Mouse (Mus musculus) ES-CJ7 (cell line): ENCODE data around the gene Clcnkb.

ENCODE experiments used
- DNase-seq: peaks from one replicate; pipeline ENCODE4 v3.0.0; 2011; ENCODE audit warnings: low read depth, low spot score

The Clcnkb gene

GRCm38 (mm10) chr4:141404518-141405313 is 11.1 kb downstream of the Clcnkb start:
- DNase-seq, result peak; percentile 85

- no peak for DNase-seq
Measured at GRCm38 (mm10) chr4:141400171-141400570, 15.6 kb downstream of the Clcnkb start.

- no peak for DNase-seq
Measured at GRCm38 (mm10) chr4:141398545-141398944, 17.3 kb downstream of the Clcnkb start, which contains the start of gene Clcnka. Clcnka (minus strand) TSS chr4:141398724.

- no peak for DNase-seq
Measured at GRCm38 (mm10) chr4:141397861-141398260, 18.0 kb downstream of the Clcnkb start.

GRCm38 (mm10) chr4:141394751-141395150 is 21.1 kb downstream of the Clcnkb start:
- DNase-seq, result peak; percentile 33

GRCm38 (mm10) chr4:141391293-141391692 is 24.5 kb downstream of the Clcnkb start:
- no peak for DNase-seq

GRCm38 (mm10) chr4:141389366-141390150 is 26.3 kb downstream of the Clcnkb start:
- DNase-seq, result peak; percentile 50

GRCm38 (mm10) chr4:141387933-141388332 is 27.9 kb downstream of the Clcnkb start:
- DNase-seq, result no peak

- DNase-seq, result peak; percentile 72
Measured at GRCm38 (mm10) chr4:141387093-141387784, 28.6 kb downstream of the Clcnkb start.

- DNase-seq, result peak; percentile 50
Measured at GRCm38 (mm10) chr4:141386150-141386549, 29.7 kb downstream of the Clcnkb start.

- peak; percentile 92 for DNase-seq
Measured at GRCm38 (mm10) chr4:141385275-141385674, 30.5 kb downstream of the Clcnkb start.

- no peak for DNase-seq
Measured at GRCm38 (mm10) chr4:141382406-141382805, 33.4 kb downstream of the Clcnkb start.

- DNase-seq, result no peak
Measured at GRCm38 (mm10) chr4:141379674-141380073, 36.1 kb downstream of the Clcnkb start.

- DNase-seq, result no peak
Measured at GRCm38 (mm10) chr4:141372426-141372825, 43.4 kb downstream of the Clcnkb start.

GRCm38 (mm10) chr4:141367997-141368791 is 47.6 kb downstream of the Clcnkb start, which contains the start of gene Fam131c:
Fam131c (plus strand) TSS chr4:141368220.
- no peak for DNase-seq

- no peak for DNase-seq
Measured at GRCm38 (mm10) chr4:141365876-141366275, 49.9 kb downstream of the Clcnkb start.

- no peak for DNase-seq
Measured at GRCm38 (mm10) chr4:141365126-141365525, 50.7 kb downstream of the Clcnkb start.

GRCm38 (mm10) chr4:141362937-141363548 is 52.8 kb downstream of the Clcnkb start:
- DNase-seq, result peak; percentile 84

GRCm38 (mm10) chr4:141360846-141361245 is 55.0 kb downstream of the Clcnkb start:
- DNase-seq, result peak; percentile 86

- DNase-seq, result no peak
Measured at GRCm38 (mm10) chr4:141359222-141359621, 56.6 kb downstream of the Clcnkb start.

GRCm38 (mm10) chr4:141357811-141358210 is 58.0 kb downstream of the Clcnkb start:
- DNase-seq, result peak; percentile 72
